Comparison of ENCODE assay signal across 11 mouse cellular contexts in genomic region chr1:127696533-127696932, GRCm38 (mm10). TPM values are rescaled to one million over a fixed set of nuclear protein-coding genes. Genes with fewer than 3 reads are reported as not detected.
DNase-seq lines count a peak whose midpoint lies in the region.
"Had no signal": no experiment of that assay in that cellular context is flagged by ENCODE, and none has a peak within 500 bp of the region (broad histone marks: within the 10 kb centered on the region; RNA-seq: fewer than 3 reads in every experiment).

No protein-coding gene starts in this region.

- peak; percentile 12 for DNase-seq in adrenal gland, postnatal 14 days
- DNase-seq in adrenal gland, postnatal 25 days = no peak
- peak; percentile 41 for DNase-seq in kidney, adult 9 months
- DNase-seq in kidney, adult 18-20 months = no peak
- DNase-seq in 3T3-L1 (ENCODE audit: low read depth, low spot score) = peak; percentile 45
- DNase-seq in brain, adult 2 months (ENCODE audit: low read depth, low spot score) = peak; percentile 39
- no peak for DNase-seq in T-cell, adult 2 months (ENCODE audit: low spot score)
- DNase-seq in ovary, postnatal 10 days (ENCODE audit: low spot score) = no peak
- DNase-seq: heart, postnatal 14 days had no signal

RNA-seq across cellular contexts. Expression of gene Tmem163, which starts 17.2 kb away (rescaled TPM):
- 0.82 and 0.94 TPM in 2 replicates for total RNA-seq in adrenal gland, postnatal 14 days (2021)
- not detected in 2 replicates for total RNA-seq in adrenal gland, postnatal 25 days (2021)
- total RNA-seq: gastrocnemius, adult 18-20 months had no signal

RNA-seq across cellular contexts. Expression of gene Acmsd, which starts 32.7 kb away (rescaled TPM):
- total RNA-seq in adrenal gland, postnatal 14 days (2021) = 0.41 and 0.70 TPM in 2 replicates
- total RNA-seq in adrenal gland, postnatal 25 days (2021) = not detected in 2 replicates
- total RNA-seq: gastrocnemius, adult 18-20 months; layer of hippocampus, adult 18-20 months had no signal

Comparison
In these comparisons a context has a peak if more than half of its experiments do, and no peak if none do; other contexts are left out.
1. DNase-seq: peak in adrenal gland, postnatal 14 days (single experiment), kidney, adult 9 months (single experiment), 3T3-L1 (single experiment) and brain, adult 2 months (single experiment); none in adrenal gland, postnatal 25 days (single experiment), kidney, adult 18-20 months (single experiment), T-cell, adult 2 months (single experiment) and ovary, postnatal 10 days (single experiment).